Mouse (Mus musculus) E14TG2a.4 (cell line): Measurements from ENCODE around the gene Hs2st1.

Source experiments
- H3K27me3 ChIP-seq: 2 replicates; pipeline ENCODE4 v1.6.1; 2014; ENCODE audit warnings: low read length, control low read depth; ENCODE audit not compliant: insufficient read depth
- H3K36me3 ChIP-seq: 2 replicates; pipeline ENCODE4 v1.6.1; 2014; ENCODE audit warnings: low read length, control low read depth; ENCODE audit not compliant: insufficient read depth
- H3K4me1 ChIP-seq: replicated peaks from 2 replicates; pipeline ENCODE4 v1.6.1; 2014; ENCODE audit warnings: low read depth, low read length, control low read depth
- H3K4me3 ChIP-seq: replicated peaks from 2 replicates; pipeline ENCODE4 v1.5.1; 2014; ENCODE audit warnings: mild to moderate bottlenecking, low read length
- H3K9me3 ChIP-seq: 2 replicates; pipeline ENCODE4 v1.6.1; 2014; ENCODE audit warnings: low read length, control low read depth
- CTCF ChIP-seq: conservative IDR thresholded peaks from 2 replicates; pipeline ENCODE4 v1.5.1; 2014; ENCODE audit warnings: low read length
- NANOG ChIP-seq: IDR thresholded peaks from 2 replicates; pipeline ENCODE4 v1.6.1; 2014; ENCODE audit warnings: borderline replicate concordance, low read length, mixed read lengths
- POU5F1 ChIP-seq: IDR thresholded peaks from 2 replicates; pipeline ENCODE4 v1.6.1; 2014; ENCODE audit warnings: low read length, borderline replicate concordance

Hs2st1 gene

GRCm38 (mm10) chr3:144550659-144551058 is 19.3 kb downstream of the Hs2st1 start:
- H3K4me3 ChIP-seq, result no peak overlapping the region
- TF ChIP-seq CTCF, result no peak
- no peak for TF ChIP-seq POU5F1
- no peak for TF ChIP-seq NANOG

GRCm38 (mm10) chr3:144550036-144550435 is 19.9 kb downstream of the Hs2st1 start:
- no peak for TF ChIP-seq CTCF
- no peak for TF ChIP-seq POU5F1

More at GRCm38 (mm10) chr3:144550659-144551058, 19.3 kb downstream of the Hs2st1 start:
- no peaks in the 10 kb centered on the region for H3K36me3 ChIP-seq
- no peaks in the 10 kb centered on the region for H3K27me3 ChIP-seq
- H3K4me1 ChIP-seq, result peaks cover 21% of the 10 kb centered on the region
- H3K9me3 ChIP-seq, result no peaks in the 10 kb centered on the region

GRCm38 (mm10) chr3:144548186-144548845 is 21.7 kb downstream of the Hs2st1 start:
- H3K4me3 ChIP-seq, result no peak overlapping the region
- H3K4me1 ChIP-seq, result 0 out of 2 replicates have a peak, but pooled peaks cover 4% of the 10 kb centered on the region
- no peaks in the 10 kb centered on the region for H3K27me3 ChIP-seq
- no peaks in the 10 kb centered on the region for H3K36me3 ChIP-seq
- TF ChIP-seq CTCF, result no peak
- TF ChIP-seq POU5F1, result no peak
- TF ChIP-seq NANOG, result no peak
- H3K9me3 ChIP-seq, result no peaks in the 10 kb centered on the region

More at GRCm38 (mm10) chr3:144550036-144550435, 19.9 kb downstream of the Hs2st1 start:
- Histone ChIP-seq H3K9me3 (no peaks in the 10 kb centered on the region), H3K27me3 (no peaks in the 10 kb centered on the region), H3K4me3 (no peak overlapping the region), H3K36me3 (no peaks in the 10 kb centered on the region), H3K4me1 (peaks cover 17% of the 10 kb centered on the region)

GRCm38 (mm10) chr3:144546490-144546889 is 23.5 kb downstream of the Hs2st1 start:
- Histone ChIP-seq H3K4me3 (no peak overlapping the region), H3K9me3 (no peaks in the 10 kb centered on the region), H3K4me1 (0 out of 2 replicates have a peak, but pooled peaks cover 4% of the 10 kb centered on the region), H3K36me3 (no peaks in the 10 kb centered on the region), H3K27me3 (no peaks in the 10 kb centered on the region)
- TF ChIP-seq CTCF (no peak), NANOG (no peak), POU5F1 (no peak)

GRCm38 (mm10) chr3:144545832-144546231 is 24.1 kb downstream of the Hs2st1 start:
- H3K36me3 ChIP-seq, result no peaks in the 10 kb centered on the region
- no peak for TF ChIP-seq POU5F1
- no peak for TF ChIP-seq NANOG
- TF ChIP-seq CTCF, result no peak
- no peaks in the 10 kb centered on the region for H3K27me3 ChIP-seq
- H3K9me3 ChIP-seq, result no peaks in the 10 kb centered on the region
- H3K4me3 ChIP-seq, result no peak overlapping the region
- H3K4me1 ChIP-seq, result 0 out of 2 replicates have a peak, but pooled peaks cover 4% of the 10 kb centered on the region

- no peak for TF ChIP-seq CTCF
- TF ChIP-seq POU5F1, result no peak
- no peak for TF ChIP-seq NANOG
- no peak overlapping the region for H3K4me3 ChIP-seq
- H3K36me3 ChIP-seq, result no peaks in the 10 kb centered on the region
- H3K27me3 ChIP-seq, result no peaks in the 10 kb centered on the region
- H3K9me3 ChIP-seq, result no peaks in the 10 kb centered on the region
- 0 out of 2 replicates have a peak, but pooled peaks cover 4% of the 10 kb centered on the region for H3K4me1 ChIP-seq
Observed at GRCm38 (mm10) chr3:144545152-144545551, 24.8 kb downstream of the Hs2st1 start.

GRCm38 (mm10) chr3:144541906-144542438 is 28.0 kb downstream of the Hs2st1 start:
- Histone ChIP-seq H3K4me1 (no peaks in the 10 kb centered on the region; the same call in 1 of the 2 replicates), H3K36me3 (no peaks in the 10 kb centered on the region), H3K4me3 (no peak overlapping the region), H3K27me3 (no peaks in the 10 kb centered on the region), H3K9me3 (no peaks in the 10 kb centered on the region)
- TF ChIP-seq CTCF (no peak), POU5F1 (no peak), NANOG (no peak)

GRCm38 (mm10) chr3:144540805-144541204 is 29.2 kb downstream of the Hs2st1 start:
- no peaks in the 10 kb centered on the region for H3K36me3 ChIP-seq
- H3K4me3 ChIP-seq, result no peak overlapping the region
- no peaks in the 10 kb centered on the region for H3K9me3 ChIP-seq
- no peaks in the 10 kb centered on the region; the same call in 1 of the 2 replicates for H3K4me1 ChIP-seq
- no peaks in the 10 kb centered on the region for H3K27me3 ChIP-seq
- TF ChIP-seq POU5F1 (no peak), CTCF (no peak), NANOG (no peak)
